Mouse (Mus musculus): ENCODE data around the gene Slc6a6. TPM values are rescaled to one million over a fixed set of nuclear protein-coding genes. Genes with fewer than 3 reads are reported as not detected.

The Slc6a6 gene
- polyA plus RNA-seq, 1 experiment from 2014 or later = 21.7 TPM

GRCm38 (mm10) chr6:91728939-91729619 lies 45.2 kb downstream of the Slc6a6 start:
- ATAC-seq (ENCODE audit: low read depth) (peak; percentile 19; the same call in 1 of the 2 replicates), DNase-seq (no peak)
- Histone ChIP-seq H3K9me3 (replicated peaks) (no peaks in the 10 kb centered on the region), H3K4me3 (replicated peaks) (no peak overlapping the region), H3K9ac (no peak overlapping the region), H3K4me1 (replicated peaks) (no peaks in the 10 kb centered on the region), H3K36me3 (peaks cover 66% of the 10 kb centered on the region), H3K4me2 (no peak overlapping the region), H3K27ac (no peak overlapping the region), H3K27me3 (no peaks in the 10 kb centered on the region)
- WGBS (ENCODE audit: insufficient replicate concordance) = 55% methylated on average over 6 of the region's 6 CpGs

DNA sequence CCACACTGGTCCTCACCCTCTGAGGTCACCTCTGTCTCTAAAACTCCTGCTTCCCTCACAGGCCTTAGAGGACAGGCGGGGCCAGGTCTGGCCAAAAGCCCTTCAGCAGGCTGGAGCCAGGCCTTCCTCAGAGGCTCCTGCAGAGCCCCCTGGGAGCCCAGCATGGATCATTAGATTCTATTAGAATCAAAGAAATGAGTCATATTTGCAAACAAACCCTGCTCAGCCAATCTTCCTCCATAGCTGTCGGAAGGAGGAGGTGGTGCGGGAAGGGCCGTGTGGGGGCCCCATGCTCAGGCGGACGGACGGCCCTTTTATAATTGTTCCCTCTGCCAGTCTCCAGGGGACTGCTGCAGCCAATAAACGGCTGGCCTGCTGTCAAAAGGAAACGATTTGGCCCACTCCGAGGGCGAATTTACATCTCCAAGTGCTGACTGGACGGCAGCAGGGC lies 45.8 kb downstream of the Slc6a6 start:
- 71% methylated on average over 12 of the region's 12 CpGs for WGBS (ENCODE audit: insufficient replicate concordance)
- Histone ChIP-seq H3K27ac (no peak overlapping the region), H3K4me2 (no peak overlapping the region), H3K9me3 (replicated peaks) (no peaks in the 10 kb centered on the region), H3K9ac (no peak overlapping the region), H3K27me3 (no peaks in the 10 kb centered on the region), H3K4me1 (replicated peaks) (no peaks in the 10 kb centered on the region), H3K4me3 (replicated peaks) (no peak overlapping the region), H3K36me3 (peaks cover 60% of the 10 kb centered on the region)
- ATAC-seq (ENCODE audit: low read depth) = peak; percentile 12; the same call in 1 of the 2 replicates
- no peak for DNase-seq

GRCm38 (mm10) chr6:91732138-91732537 lies 48.3 kb downstream of the Slc6a6 start:
- no peak overlapping the region for H3K27ac ChIP-seq
- H3K4me2 ChIP-seq = no peak overlapping the region
- WGBS (ENCODE audit: insufficient replicate concordance) = 89% methylated on average over 11 of the region's 11 CpGs
- no peaks in the 10 kb centered on the region for H3K27me3 ChIP-seq
- ATAC-seq (ENCODE audit: low read depth) (no peak), DNase-seq (no peak)
- peaks cover 64% of the 10 kb centered on the region for H3K36me3 ChIP-seq
- no peak overlapping the region for H3K9ac ChIP-seq
- peaks cover 7% of the 10 kb centered on the region; the same call in 1 of the 2 replicates for H3K4me1 ChIP-seq (replicated peaks)
- no peak overlapping the region for H3K4me3 ChIP-seq (replicated peaks)
- H3K9me3 ChIP-seq (replicated peaks) = no peaks in the 10 kb centered on the region

DNA sequence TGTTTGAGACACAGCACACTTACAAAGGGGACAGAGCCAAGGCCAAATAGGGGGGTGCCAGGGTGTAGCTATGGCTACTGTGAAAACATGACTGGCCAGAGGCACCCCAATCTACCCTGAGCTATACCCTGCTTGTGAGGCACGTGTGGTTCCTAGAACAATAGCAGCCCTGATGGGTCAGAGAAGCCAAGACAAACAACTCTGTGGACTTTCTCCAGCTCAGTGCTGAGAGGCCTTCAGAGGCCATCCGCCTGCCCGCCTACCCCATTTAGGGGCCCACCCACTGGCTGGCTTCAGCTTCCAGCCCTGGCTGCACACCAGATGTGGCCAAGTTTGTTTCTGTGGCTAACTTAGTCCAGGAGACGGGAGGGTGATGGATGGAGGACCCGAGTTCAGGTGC lies 52.6 kb downstream of the Slc6a6 start:
- DNase-seq = no peak
- Histone ChIP-seq H3K4me3 (replicated peaks) (no peak overlapping the region), H3K4me2 (no peak overlapping the region), H3K27ac (no peak overlapping the region), H3K27me3 (no peaks in the 10 kb centered on the region), H3K4me1 (replicated peaks) (peaks cover 14% of the 10 kb centered on the region), H3K9me3 (replicated peaks) (no peaks in the 10 kb centered on the region), H3K9ac (no peak overlapping the region), H3K36me3 (peaks cover 63% of the 10 kb centered on the region)
- 70% methylated on average over 5 of the region's 5 CpGs for WGBS (ENCODE audit: insufficient replicate concordance)
- peak; percentile 32; the same call in 1 of the 2 replicates for ATAC-seq (ENCODE audit: low read depth)

- 82% methylated on average over 7 of the region's 7 CpGs for WGBS (ENCODE audit: insufficient replicate concordance)
- peaks cover 65% of the 10 kb centered on the region for H3K36me3 ChIP-seq
- no peaks in the 10 kb centered on the region for H3K9me3 ChIP-seq (replicated peaks)
- H3K27ac ChIP-seq = no peak overlapping the region
- no peak overlapping the region for H3K9ac ChIP-seq
- H3K4me2 ChIP-seq = no peak overlapping the region
- no peaks in the 10 kb centered on the region for H3K27me3 ChIP-seq
- no peak for ATAC-seq (ENCODE audit: low read depth)
- no peak for DNase-seq
- no peak overlapping the region for H3K4me3 ChIP-seq (replicated peaks)
- H3K4me1 ChIP-seq (replicated peaks) = peaks cover 14% of the 10 kb centered on the region
Measured at GRCm38 (mm10) chr6:91737451-91737850, 53.6 kb downstream of the Slc6a6 start.

GRCm38 (mm10) chr6:91738058-91738457 lies 54.2 kb downstream of the Slc6a6 start:
- Histone ChIP-seq H3K9me3 (replicated peaks) (no peaks in the 10 kb centered on the region), H3K4me3 (replicated peaks) (no peak overlapping the region), H3K9ac (no peak overlapping the region), H3K27ac (no peak overlapping the region), H3K4me1 (replicated peaks) (peaks cover 14% of the 10 kb centered on the region), H3K4me2 (no peak overlapping the region), H3K36me3 (peaks cover 61% of the 10 kb centered on the region), H3K27me3 (no peaks in the 10 kb centered on the region)
- 57% methylated on average over 5 of the region's 5 CpGs for WGBS (ENCODE audit: insufficient replicate concordance)
- DNase-seq = no peak
- 0 out of 2 replicates have a peak, but pooled peaks have one; percentile 18 for ATAC-seq (ENCODE audit: low read depth)

DNA sequence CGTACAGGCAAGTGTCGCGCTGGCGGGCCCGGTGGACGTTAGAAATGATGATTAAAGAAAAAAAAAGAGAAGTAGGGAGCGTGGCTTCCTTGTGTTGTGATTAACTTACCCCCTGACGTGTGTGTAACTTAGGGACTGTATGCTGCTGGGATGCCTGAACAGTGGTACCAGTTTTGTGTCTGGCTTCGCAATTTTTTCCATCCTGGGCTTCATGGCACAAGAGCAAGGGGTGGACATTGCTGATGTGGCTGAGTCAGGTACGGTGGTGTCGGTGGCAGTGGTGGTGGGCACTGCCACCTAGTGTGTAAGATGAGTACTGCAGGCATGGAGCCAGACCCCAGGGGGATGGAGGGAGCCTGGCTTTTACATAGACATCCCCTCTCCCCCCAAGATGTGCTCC lies 57.2 kb downstream of the Slc6a6 start:
- H3K4me1 ChIP-seq (replicated peaks) = peaks cover 13% of the 10 kb centered on the region
- H3K4me3 ChIP-seq (replicated peaks) = no peak overlapping the region

GRCm38 (mm10) chr6:91742466-91742865 lies 58.6 kb downstream of the Slc6a6 start:
- no peaks in the 10 kb centered on the region for H3K27me3 ChIP-seq
- no peak overlapping the region for H3K27ac ChIP-seq
- H3K9ac ChIP-seq = no peak overlapping the region
- DNase-seq = no peak
- H3K4me1 ChIP-seq (replicated peaks) = peaks cover 7% of the 10 kb centered on the region
- WGBS (ENCODE audit: insufficient replicate concordance) = 69% methylated on average over 3 of the region's 3 CpGs
- ATAC-seq (ENCODE audit: low read depth) = no peak
- H3K4me2 ChIP-seq = no peak overlapping the region
- peaks cover 67% of the 10 kb centered on the region for H3K36me3 ChIP-seq
- no peak overlapping the region for H3K4me3 ChIP-seq (replicated peaks)
- H3K9me3 ChIP-seq (replicated peaks) = no peaks in the 10 kb centered on the region

More for the DNA sequence above, 57.2 kb downstream of the Slc6a6 start:
- Histone ChIP-seq H3K36me3 (peaks cover 67% of the 10 kb centered on the region), H3K9ac (no peak overlapping the region), H3K4me2 (no peak overlapping the region), H3K27me3 (no peaks in the 10 kb centered on the region), H3K27ac (no peak overlapping the region), H3K9me3 (replicated peaks) (no peaks in the 10 kb centered on the region)
- no peak for ATAC-seq (ENCODE audit: low read depth)
- no peak for DNase-seq
- WGBS (ENCODE audit: insufficient replicate concordance) = 59% methylated on average over 11 of the region's 11 CpGs

DNA sequence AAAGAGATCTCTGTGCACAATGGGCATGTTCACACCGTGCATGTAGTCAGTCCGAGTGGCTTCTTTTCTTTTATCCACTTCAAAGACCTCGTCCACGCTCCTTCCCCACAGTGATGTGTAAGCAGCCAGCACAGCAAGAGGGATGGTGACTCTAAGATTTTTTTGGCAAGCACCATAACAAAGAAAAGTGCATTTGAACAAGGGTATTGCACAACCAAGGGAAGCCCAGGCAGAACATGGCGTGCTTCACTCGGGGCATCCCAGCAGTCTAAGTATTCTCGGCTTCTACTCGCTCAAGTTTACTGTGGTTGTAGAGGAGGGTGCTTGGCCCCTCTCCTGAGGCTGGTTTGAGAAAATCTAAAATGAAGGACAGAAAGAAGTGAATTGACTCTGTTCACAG lies 59.1 kb downstream of the Slc6a6 start:
- ATAC-seq (ENCODE audit: low read depth) (no peak), DNase-seq (no peak)
- H3K27me3 ChIP-seq = no peaks in the 10 kb centered on the region
- H3K4me3 ChIP-seq (replicated peaks) = no peak overlapping the region
- WGBS (ENCODE audit: insufficient replicate concordance) = 79% methylated on average over 8 of the region's 8 CpGs
- no peak overlapping the region for H3K27ac ChIP-seq
- no peak overlapping the region for H3K9ac ChIP-seq
- no peaks in the 10 kb centered on the region for H3K9me3 ChIP-seq (replicated peaks)
- H3K36me3 ChIP-seq = peaks cover 68% of the 10 kb centered on the region
- no peak overlapping the region for H3K4me2 ChIP-seq
- H3K4me1 ChIP-seq (replicated peaks) = peaks cover 4% of the 10 kb centered on the region

GRCm38 (mm10) chr6:91743886-91744285 lies 60.0 kb downstream of the Slc6a6 start:
- H3K36me3 ChIP-seq = peaks cover 73% of the 10 kb centered on the region
- no peak for ATAC-seq (ENCODE audit: low read depth)

GRCm38 (mm10) chr6:91745246-91745645 lies 61.4 kb downstream of the Slc6a6 start:
- 77% methylated on average over 3 of the region's 3 CpGs for WGBS (ENCODE audit: insufficient replicate concordance)
- Histone ChIP-seq H3K27me3 (no peaks in the 10 kb centered on the region), H3K36me3 (peaks cover 72% of the 10 kb centered on the region), H3K9me3 (replicated peaks) (no peaks in the 10 kb centered on the region), H3K4me3 (replicated peaks) (no peak overlapping the region), H3K4me1 (replicated peaks) (no peaks in the 10 kb centered on the region), H3K9ac (no peak overlapping the region), H3K4me2 (no peak overlapping the region), H3K27ac (no peak overlapping the region)
- DNase-seq (no peak), ATAC-seq (ENCODE audit: low read depth) (no peak)

More at GRCm38 (mm10) chr6:91743886-91744285, 60.0 kb downstream of the Slc6a6 start:
- Histone ChIP-seq H3K9ac (no peak overlapping the region), H3K27ac (no peak overlapping the region), H3K4me2 (no peak overlapping the region), H3K4me3 (replicated peaks) (no peak overlapping the region), H3K9me3 (replicated peaks) (no peaks in the 10 kb centered on the region), H3K4me1 (replicated peaks) (no peaks in the 10 kb centered on the region), H3K27me3 (no peaks in the 10 kb centered on the region)
- WGBS (ENCODE audit: insufficient replicate concordance) = 69% methylated on average over 4 of the region's 4 CpGs
- DNase-seq = no peak
